Mouse (Mus musculus) heart, embryonic 11.5 days (tissue): ENCODE measurements around the gene Krt15. TPM values are rescaled to one million over a fixed set of nuclear protein-coding genes. Genes with fewer than 3 reads are reported as not detected.

Experiments
- polyA plus RNA-seq: library from polyadenylated mRNA; unstranded; fragments of >200 nt; fragmentation: Nextera tagmentation; extraction: Ambion mirVana; gene quantifications from 2 replicates; pipeline ENCODE4 v1.2.1, GENCODE M21; 2014

Krt15 gene
- polyA plus RNA-seq, 1 experiment from 2014 or later: 0.24 TPM

Other genes with a start within 250 kb of the Krt15 start
- not detected in 2 replicates for gene Krtap31-1, start 228.0 kb downstream of the Krt15 start, polyA plus RNA-seq
- not detected in 2 replicates for gene Gm11565, start 221.2 kb downstream of the Krt15 start, polyA plus RNA-seq
- gene Krtap31-2, start 199.6 kb downstream of the Krt15 start, polyA plus RNA-seq: not detected in 2 replicates
- not detected in 2 replicates for gene Krtap9-5, start 187.5 kb downstream of the Krt15 start, polyA plus RNA-seq
- not detected in 2 replicates for gene Krtap29-1, start 156.9 kb downstream of the Krt15 start, polyA plus RNA-seq
- not detected in 2 replicates for gene Krtap16-1, start 149.3 kb downstream of the Krt15 start, polyA plus RNA-seq
- not detected in 2 replicates for gene Krtap17-1, start 141.9 kb downstream of the Krt15 start, polyA plus RNA-seq
- gene Krt33a, start 119.7 kb downstream of the Krt15 start, polyA plus RNA-seq: not detected in 2 replicates
- not detected in 2 replicates for gene Krt33b, start 106.1 kb downstream of the Krt15 start, polyA plus RNA-seq
- gene Krt34, start 94.4 kb downstream of the Krt15 start, polyA plus RNA-seq: not detected in 2 replicates
- gene Krt31, start 85.4 kb downstream of the Krt15 start, polyA plus RNA-seq: not detected in 2 replicates
- not detected in 2 replicates for gene Krt32, start 47.7 kb downstream of the Krt15 start, polyA plus RNA-seq
- not detected in 2 replicates for gene Krt35, start 39.7 kb downstream of the Krt15 start, polyA plus RNA-seq
- not detected in 2 replicates for gene Krt36, start 30.3 kb downstream of the Krt15 start, polyA plus RNA-seq
- not detected in 2 replicates for gene Krt13, start 14.4 kb downstream of the Krt15 start, polyA plus RNA-seq
- 48.4 and 69.2 TPM in 2 replicates for gene Krt19, start 12.7 kb upstream of the Krt15 start, polyA plus RNA-seq
- gene Krt9, start 57.3 kb upstream of the Krt15 start, polyA plus RNA-seq: not detected in 2 replicates
- gene Krt14, start 71.6 kb upstream of the Krt15 start, polyA plus RNA-seq: 1.4 and 1.7 TPM in 2 replicates
- gene Krt16, start 113.0 kb upstream of the Krt15 start, polyA plus RNA-seq: not detected in 2 replicates
- 0.14 and 0.82 TPM in 2 replicates for gene Krt17, start 125.1 kb upstream of the Krt15 start, polyA plus RNA-seq
- 0.20 TPM in 1 of 2 replicates, not detected in the other for gene Krt42, start 133.9 kb upstream of the Krt15 start, polyA plus RNA-seq
- gene Eif1, start 184.0 kb upstream of the Krt15 start, polyA plus RNA-seq: 1,605 and 1,756 TPM in 2 replicates
- gene Gast, start 198.5 kb upstream of the Krt15 start, polyA plus RNA-seq: not detected in 2 replicates
- 3.0 and 3.4 TPM in 2 replicates for gene Hap1, start 220.2 kb upstream of the Krt15 start, polyA plus RNA-seq